Mouse (Mus musculus): ENCODE results near the gene Cfap206. TPM values are rescaled to one million over a fixed set of nuclear protein-coding genes. Genes with fewer than 3 reads are reported as not detected.

Cfap206 gene
- total RNA-seq, 2 experiments from 2014 or later: 0.19 TPM; not detected in 1

DNA sequence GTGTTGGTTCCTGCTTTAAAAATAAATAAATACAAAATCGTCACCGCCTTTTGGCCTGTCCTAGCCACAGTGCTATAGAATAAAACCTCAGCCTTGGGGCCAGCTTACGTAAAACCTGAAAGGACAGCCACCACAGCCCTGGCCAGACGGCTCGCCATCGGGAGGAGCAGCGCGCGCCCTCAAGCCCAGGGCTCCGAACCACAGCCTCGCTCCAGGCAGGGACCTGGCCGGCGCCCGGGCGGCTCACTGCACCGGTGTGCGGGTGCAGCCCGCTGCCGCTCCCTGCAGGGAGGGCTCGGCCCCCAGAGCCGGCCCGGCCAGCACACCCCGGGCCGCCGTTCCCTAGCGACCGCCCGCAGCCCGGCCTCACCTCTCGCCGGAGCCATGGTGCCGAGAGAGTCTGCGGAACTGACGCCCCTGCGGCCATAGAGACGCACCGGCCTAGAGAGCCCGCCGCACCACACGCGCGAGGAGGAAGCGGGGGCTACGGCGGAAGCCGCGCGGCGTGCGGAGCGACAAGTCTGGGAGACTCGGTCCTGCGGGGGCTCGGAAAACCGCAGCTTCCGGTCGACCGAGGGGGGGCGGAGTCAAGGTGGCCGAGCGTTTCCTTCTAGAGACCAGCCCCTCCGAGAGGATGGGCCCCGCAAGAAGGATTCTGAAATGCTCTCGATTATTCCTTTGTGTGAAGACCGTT is 43.0 kb downstream of the Cfap206 start, which contains the start of gene Slc35a1:
Gene Slc35a1 (minus strand): TSS at position 565 of the 694 bp plus-strand sequence.
- intact Hi-C loops (cut with DNase I): loop anchor here (1.0 to 5.0 kb wide), 5 partner anchors 72 to 540 kb away; partner anchors contain the start of genes C9orf72, Orc3, Rars2 and Smim8
- peak; percentile 91 to 94 for DNase-seq

- no peak for DNase-seq
- intact Hi-C loops (cut with DNase I): no loop called here
Observed at GRCm38 (mm10) chr4:34680530-34680929, 49.5 kb downstream of the Cfap206 start.

GRCm38 (mm10) chr4:34673721-34674120 is 56.3 kb downstream of the Cfap206 start:
- intact Hi-C loops (cut with DNase I): no loop called here
- DNase-seq: no peak

DNA sequence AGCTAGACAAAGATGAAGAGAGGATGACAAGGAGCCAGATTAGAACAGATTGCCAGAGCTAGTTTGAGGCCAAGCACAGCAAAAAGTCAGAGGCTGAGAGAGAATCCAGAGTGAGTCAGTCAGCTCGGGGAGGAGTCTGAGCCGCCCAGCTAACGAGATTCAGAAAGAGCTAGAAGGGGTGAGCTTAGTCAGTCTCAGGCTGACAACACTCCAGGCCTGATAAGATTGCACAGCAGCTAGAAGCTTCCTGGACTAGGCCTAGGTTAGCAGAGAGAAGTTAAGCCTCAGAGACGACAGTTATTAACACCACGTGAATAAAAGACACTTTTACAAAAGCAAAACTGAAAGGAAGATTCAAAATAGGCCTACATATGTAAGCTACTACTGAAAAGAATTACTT is 62.1 kb downstream of the Cfap206 start:
- DNase-seq: no peak
- intact Hi-C loops (cut with DNase I): no loop called here

DNA sequence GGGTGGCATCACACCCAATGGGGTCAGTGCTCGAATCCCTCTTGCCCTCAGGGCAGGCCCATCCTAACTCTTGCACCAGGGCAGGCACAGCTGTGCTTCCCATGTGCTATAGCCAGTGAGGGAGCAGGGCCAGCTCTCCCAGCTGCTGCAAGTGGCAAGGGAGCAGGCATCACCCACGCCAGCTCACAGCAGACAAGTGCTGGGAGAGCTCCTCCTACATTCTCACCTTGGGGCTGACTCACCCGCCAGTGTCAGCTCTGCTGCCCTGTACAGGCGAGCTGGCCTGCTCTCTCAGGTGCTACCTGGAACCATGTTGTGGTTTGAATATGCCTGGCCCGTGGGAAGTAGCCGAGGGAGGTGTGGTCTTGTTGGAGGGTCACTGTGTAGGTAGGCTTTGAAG is 68.1 kb downstream of the Cfap206 start:
- no peak for DNase-seq
- intact Hi-C loops (cut with DNase I): no loop called here

GRCm38 (mm10) chr4:34661514-34661913 is 68.5 kb downstream of the Cfap206 start:
- intact Hi-C loops (cut with DNase I): no loop called here
- DNase-seq: no peak

DNA sequence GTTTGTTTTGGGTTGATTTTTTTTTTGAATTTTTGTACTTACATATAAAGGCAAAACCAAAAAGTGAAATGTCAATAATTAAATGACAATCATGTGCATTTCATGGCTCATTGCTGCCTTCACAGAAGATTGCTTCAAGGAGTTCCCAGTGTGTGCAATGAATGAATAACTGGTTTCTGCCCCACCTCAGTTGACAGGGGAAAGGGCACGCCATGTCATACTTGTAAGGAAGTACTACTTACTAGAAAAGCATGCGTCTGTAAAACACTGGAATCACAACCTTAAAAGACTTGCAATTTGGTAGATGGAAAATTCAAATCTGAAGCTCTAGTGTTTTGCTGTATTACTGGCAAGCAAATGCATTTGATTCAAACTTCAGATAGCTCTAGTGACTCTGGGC is 71.0 kb downstream of the Cfap206 start:
- no peak for DNase-seq
- intact Hi-C loops (cut with DNase I): no loop called here

DNA sequence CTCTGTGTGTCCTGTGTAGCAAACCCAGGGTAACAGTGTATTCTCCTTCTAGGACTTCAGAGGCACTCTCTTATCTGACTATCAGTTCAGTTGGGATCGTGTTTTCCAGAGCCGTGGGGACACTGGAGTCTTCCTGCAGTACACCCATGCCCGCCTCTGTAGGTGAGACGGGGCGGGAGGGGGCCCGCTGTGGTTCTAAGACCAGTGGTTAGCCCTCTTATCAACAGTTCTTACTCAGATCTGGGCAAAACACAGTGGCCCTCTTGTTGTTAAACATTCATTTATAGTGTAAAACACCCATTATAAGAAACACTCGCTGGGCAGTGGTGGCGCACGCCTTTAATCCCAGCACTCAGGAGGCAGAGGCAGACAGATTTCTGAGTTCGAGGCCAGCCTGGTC is 73.9 kb downstream of the Cfap206 start:
- no peak for DNase-seq
- intact Hi-C loops (cut with DNase I): no loop called here

- intact Hi-C loops (cut with DNase I): no loop called here
- no peak for DNase-seq
Observed at GRCm38 (mm10) chr4:34653179-34653578, 76.8 kb downstream of the Cfap206 start.

GRCm38 (mm10) chr4:34644779-34645178 is 85.2 kb downstream of the Cfap206 start:
- intact Hi-C loops (cut with DNase I): no loop called here
- no peak for DNase-seq

DNA sequence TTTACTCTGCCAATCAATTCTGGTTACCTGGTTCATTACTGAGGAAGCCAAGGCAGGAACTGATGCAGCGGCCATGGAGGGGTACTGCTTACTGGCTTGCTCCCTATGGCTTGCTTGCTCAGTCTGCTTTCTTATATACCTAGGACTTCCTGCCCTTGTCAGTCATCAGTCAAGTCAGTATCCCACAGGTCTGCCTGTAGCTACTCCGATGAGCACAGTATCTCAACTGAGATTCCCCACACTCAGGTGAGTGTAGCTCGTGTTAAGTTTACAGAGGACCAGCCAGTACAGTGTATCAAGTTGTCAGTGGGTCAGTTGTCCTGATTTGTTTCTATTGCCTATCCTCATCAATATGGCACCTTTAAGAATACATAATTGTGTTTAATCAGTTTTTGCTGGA is 89.3 kb downstream of the Cfap206 start:
- no peak for DNase-seq
- intact Hi-C loops (cut with DNase I): no loop called here

DNA sequence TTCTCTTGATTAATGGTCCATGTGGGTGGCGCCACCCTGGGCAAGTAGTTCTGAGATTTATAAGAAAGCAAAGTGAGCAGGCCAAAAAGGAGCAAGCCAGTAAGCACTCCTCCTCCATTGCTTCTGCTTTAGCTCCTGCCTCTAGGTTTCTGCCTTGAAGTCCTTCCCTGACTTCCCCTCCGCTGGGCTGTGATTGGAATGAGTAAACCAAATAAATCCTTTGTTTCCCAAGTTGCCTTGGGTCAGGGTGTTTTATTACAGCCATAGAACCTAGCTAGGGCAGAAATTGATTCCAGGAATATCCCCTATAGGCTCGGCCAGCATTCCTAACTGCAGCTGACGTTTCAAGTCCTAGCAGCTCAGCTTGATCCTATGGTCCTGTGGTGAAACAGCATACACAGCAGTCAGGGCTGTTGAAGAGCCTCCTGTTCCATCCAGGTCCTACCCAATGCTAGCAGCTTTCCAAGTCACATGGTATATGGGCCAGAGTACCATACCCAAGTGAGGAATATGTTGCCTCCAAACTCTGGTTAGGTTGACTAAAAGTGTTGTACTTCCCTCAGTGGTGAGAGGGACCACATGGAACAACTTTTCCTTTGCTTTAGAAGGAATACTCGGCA is 90.2 kb downstream of the Cfap206 start:
- intact Hi-C loops (cut with DNase I): no loop called here
- no peak for DNase-seq

Other genes starting within 250 kb of the Cfap206 start
- gene Akirin2, start 179.3 kb downstream of the Cfap206 start, total RNA-seq (2021): 10 to 100 TPM; 61.0 to 62.8 TPM
- gene Orc3, start 115.3 kb downstream of the Cfap206 start, total RNA-seq (2021): 10 to 100 TPM; 36.5 to 38.5 TPM
- 10 to 100 TPM; 25.1 to 33.3 TPM for gene Rars2, start 115.2 kb downstream of the Cfap206 start, total RNA-seq (2021)
- gene Slc35a1, start 42.8 kb downstream of the Cfap206 start, total RNA-seq (2021): 10 to 100 TPM; 13.0 to 14.2 TPM
- gene Gm136, start 26.1 kb upstream of the Cfap206 start, total RNA-seq (2021): not detected
- gene Smim8, start 48.2 kb upstream of the Cfap206 start, total RNA-seq (2021): 10 to 100 TPM; 61.3 to 62.0 TPM
- gene Zfp292, start 152.8 kb upstream of the Cfap206 start, total RNA-seq (2021): 10 to 100 TPM; 15.6 to 15.7 TPM
- not detected for gene Cga, start 163.6 kb upstream of the Cfap206 start, total RNA-seq (2021)

Data from heart, postnatal 36 days (tissue).